Mouse (Mus musculus): ENCODE results near the gene Osbpl5.

DNA sequence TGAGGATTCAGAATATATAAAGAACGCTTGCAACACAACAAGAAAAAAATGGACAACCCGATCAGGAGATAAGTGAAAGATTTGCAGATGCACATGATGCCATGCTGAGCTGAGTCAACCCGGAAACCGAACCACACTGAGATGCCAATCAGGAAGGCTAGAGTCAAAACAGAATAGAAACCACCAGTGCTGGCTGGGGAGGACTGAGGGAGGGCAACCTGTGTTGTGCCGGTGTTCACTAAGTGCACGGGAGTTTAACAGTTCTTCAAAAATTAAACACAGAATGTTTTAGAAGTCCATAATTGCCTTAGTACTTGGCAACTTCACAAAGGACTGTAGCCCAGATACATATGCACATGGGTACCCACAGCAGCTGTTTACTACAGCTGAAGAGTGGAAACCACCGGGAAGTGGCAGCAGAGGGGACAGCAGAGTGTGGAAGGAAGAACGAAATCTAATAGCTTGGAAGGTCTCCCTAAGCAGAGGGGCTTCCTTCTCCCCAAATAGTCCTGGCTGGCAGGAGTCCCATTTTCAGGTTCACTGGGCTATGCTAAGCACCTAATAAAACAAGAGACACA lies 43.9 kb downstream of the Osbpl5 start:
- TF ChIP-seq CTCF (conservative IDR thresholded peaks at IDR 0.05; ENCODE audit: insufficient read depth, insufficient read length, low read depth, low read length) (no peak), POLR2A (IDR thresholded peaks at IDR 0.05; ENCODE audit: low read depth, low read length) (no peak)

Data from kidney, adult 2 months (tissue).